Mouse (Mus musculus) lung, postnatal 14 days (tissue): ENCODE measurements around the gene BC067074.
"Not testable (repeated sequence)": the region's sequence is repeated elsewhere in the genome, so short reads cannot be mapped to it uniquely, and the experiment has no call there.

Source experiments
- DNase-seq: peaks from one replicate; pipeline ENCODE4 v3.0.0; 2021

Gene BC067074

GRCm38 (mm10) chr13:113292975-113293706 lies at the start of gene BC067074:
Gene BC067074, plus strand, starts transcription at chr13:113293159.
- DNase-seq, result peak; percentile 47

GRCm38 (mm10) chr13:113245025-113245424 lies 47.9 kb upstream of the BC067074 start:
- DNase-seq, result no peak

GRCm38 (mm10) chr13:113252580-113252979 lies 40.4 kb upstream of the BC067074 start:
- DNase-seq, result not testable (repeated sequence)

GRCm38 (mm10) chr13:113256766-113257165 lies 36.2 kb upstream of the BC067074 start:
- DNase-seq, result no peak

- no peak for DNase-seq
Measured at GRCm38 (mm10) chr13:113257190-113257589, 35.8 kb upstream of the BC067074 start.

- DNase-seq, result no peak
Measured at GRCm38 (mm10) chr13:113259237-113259636, 33.7 kb upstream of the BC067074 start.

- DNase-seq, result no peak
Measured at GRCm38 (mm10) chr13:113262822-113263221, 30.1 kb upstream of the BC067074 start.

DNA sequence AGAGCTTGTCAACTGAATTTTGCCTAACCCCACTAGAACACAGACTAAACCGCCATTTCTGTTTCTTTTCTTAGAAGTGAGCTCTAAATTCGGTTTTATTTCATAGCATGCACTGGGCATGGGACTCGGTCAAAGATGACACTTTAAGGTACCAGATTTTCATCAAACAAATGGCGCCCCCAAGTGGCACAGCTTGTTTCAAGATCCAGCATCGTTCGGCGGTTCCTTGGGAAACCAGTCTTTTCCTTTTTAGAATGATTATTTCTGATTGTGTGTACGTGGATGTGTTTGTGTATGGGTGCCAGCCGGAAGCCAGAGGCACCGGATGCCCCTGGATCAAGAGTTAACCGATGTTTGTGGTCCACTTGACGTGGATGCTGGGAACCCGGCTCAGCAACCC lies 27.7 kb upstream of the BC067074 start:
- peak; percentile 69 for DNase-seq

- peak; percentile 88 for DNase-seq
Measured at GRCm38 (mm10) chr13:113266495-113266951, 26.4 kb upstream of the BC067074 start.

GRCm38 (mm10) chr13:113267204-113267603 lies 25.8 kb upstream of the BC067074 start:
- DNase-seq, result no peak

DNA sequence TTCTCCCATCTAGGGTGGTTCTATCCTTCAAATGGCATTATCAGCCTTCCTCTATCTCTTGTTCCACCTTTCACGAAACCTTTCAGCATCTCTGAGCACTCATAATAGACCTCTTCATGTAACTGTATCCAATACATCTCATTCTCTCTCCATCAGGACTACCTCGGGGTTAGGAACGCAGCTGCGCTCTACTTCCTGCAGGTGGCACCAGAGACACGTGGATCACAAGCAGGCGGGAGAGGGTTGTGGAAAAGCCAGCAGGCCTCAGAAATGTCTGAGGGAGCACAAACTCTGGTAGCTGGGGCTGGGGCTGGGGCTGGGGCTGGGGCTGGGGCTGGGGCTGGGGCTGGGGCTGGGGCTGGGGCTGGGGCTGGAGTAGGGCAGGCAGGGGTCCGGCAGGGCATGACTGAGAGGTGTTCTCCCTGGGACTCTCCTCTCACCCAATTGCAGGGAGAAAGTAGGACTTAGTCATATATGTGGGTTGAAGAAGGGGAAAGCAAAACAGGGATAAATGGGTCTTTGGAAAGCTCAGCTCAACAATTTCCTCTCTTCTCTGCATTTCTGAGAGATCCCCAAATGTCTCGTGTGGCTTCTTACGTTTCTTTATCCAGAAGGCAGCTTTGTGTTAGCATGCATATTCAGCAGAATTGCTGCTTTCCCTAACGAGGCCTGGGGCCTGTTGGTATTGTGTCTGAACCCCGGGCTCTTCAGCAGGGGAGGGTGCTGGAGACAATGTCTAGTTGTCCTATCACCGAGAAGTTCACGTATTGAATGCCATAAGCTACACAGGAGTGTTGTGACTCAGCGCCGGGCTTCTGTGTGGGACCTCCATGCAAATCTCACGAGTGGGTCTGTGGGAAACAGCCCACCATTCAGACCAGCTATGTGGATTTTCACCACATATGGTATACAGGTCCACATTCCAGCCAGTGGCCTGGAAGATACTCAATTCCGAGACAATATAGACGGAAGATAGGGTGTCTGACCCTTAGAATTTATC lies 22.9 kb upstream of the BC067074 start:
- peak; percentile 84 for DNase-seq

DNA sequence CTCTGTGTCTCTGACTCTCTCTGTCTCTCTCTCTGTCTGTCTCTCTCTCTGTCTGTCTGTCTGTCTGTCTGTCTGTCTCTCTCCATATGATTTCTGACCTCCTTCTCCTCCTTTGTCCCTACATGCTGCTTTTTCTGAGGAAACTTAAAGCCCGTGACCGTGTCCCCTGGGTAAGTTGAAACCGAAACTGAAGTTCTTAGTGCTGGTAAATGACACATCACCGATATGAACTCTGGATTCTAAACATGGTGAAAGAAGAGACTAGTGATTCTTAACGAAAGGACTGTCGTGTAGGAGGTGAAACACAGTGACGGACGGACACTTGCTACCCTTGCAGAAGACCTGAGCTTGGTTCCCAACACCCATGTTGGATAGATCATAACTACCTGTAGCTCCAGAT lies 21.8 kb upstream of the BC067074 start:
- DNase-seq, result no peak

GRCm38 (mm10) chr13:113287141-113287540 lies 5.8 kb upstream of the BC067074 start:
- DNase-seq, result no peak

DNA sequence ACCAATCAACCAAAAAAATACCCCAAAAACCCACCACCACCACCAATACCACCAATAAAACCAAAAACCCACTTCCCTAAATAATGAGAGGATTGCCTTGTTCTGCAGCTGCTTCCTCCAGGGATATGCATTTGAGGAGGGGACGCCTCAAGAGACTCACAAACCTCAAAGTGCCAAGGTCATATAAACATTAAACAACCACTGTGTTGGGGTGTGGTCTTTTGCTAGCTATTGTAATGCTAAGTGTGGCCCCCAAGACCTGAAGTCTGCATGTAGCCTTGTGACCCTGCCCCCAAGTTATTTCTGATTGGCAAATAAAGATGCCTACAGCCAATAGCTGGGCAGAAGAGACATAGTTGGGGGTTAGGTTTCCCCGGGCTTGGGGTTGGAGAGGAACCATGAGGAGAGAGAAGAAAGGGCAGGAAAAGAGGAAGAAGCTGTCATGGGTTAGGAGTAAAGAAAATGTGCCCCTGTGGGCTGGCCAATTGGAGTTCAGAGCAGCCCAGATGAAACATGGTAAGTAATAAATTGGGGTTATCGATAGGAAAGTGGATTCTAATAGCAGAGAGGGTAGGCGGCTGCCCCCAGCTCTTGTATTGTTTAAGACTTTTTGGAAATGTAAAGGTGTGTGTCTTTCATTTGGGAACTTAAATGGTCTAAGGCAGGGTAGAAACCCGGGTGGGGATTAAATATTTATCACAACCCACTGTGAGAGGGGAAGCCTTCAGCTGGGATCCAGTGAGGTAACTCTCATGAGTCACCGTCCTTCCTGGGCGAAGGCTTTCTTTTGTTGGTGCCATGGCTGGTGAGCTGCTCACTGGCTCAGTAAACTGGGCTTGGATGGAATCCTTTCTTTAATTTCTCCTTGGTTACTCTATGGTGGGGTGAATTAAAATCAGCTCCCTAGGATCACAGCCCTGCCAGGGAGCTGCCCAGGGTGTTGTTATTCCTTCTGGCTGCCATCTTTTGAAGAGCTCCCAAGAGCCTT lies 4.5 kb upstream of the BC067074 start:
- no peak for DNase-seq

- no peak for DNase-seq
Measured at GRCm38 (mm10) chr13:113289760-113290159, 3.2 kb upstream of the BC067074 start.

DNA sequence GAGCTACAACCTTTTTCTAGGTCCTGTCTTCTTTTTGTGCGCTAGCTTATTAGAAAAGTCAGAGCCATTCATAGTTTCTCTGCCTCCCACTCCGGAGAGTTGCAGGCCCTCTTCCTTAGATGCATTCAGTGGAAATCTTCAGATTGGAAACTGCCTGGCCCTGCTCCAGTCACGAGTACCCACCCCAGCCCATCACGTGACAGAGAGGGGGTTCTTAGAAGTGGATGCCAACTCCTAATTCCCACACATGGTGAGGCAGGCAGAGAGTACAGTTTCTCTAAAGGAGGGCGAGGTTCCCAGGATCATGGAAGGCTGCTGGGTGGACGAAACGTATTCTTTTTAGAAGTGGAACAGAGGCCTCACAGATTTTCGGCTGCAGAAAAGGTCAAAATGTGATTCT lies 958 bp upstream of the BC067074 start:
- DNase-seq, result no peak

DNA sequence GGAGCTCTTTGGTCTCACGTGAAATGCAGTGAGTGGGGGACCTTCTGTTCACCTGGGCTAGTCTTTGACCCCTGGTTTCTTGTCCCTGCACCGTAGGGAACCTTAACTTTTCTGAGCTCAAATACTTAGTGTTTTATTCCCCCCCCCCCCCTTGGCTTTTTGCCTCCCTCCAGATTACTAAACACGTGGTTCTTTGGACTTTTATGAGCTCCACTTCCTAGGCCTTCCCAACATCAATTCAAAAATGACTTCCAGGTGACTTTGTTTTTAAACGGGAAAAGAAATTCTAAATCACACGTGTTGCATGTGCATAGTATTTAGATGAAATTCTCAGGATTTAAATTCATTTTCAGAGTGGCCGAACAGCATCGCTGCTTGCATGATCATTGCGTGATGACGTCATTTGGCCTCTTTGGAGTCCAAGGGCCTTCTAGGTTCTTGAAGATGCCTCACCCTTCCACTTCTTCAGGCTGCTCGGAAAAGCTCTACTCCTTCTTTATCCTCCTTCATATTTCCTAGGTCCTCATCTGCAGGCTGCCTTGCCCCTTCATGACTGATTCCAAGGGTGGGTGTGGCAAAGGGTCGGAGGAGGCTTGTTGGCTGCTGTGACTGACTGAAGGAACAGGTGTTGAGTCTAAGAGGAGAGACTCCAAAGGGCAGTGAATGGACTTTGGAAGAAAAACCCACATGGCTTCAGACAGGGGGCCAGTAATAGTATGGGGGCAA lies 911 bp downstream of the BC067074 start:
- DNase-seq, result no peak

- no peak for DNase-seq
Measured at GRCm38 (mm10) chr13:113295817-113296485, 3.0 kb downstream of the BC067074 start.

DNA sequence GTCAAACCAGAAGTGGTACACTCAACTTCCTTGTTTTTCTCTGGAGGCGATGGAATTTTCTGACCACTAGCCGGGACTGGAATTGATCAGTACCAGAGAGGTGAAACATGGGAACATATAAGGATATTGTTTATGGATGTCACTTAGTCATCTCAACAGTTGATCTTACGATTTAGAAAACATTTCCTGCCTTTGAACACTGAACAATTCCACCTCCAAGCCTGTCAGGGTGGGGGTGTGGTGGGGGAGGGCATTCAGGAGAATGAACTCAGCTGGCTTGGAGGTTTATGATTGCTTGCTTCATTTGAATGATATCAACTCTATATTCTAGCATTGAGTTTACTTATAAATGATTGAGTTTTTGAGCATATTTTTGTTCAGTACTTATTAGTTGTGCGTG lies 13.6 kb downstream of the BC067074 start:
- DNase-seq, result peak; percentile 32

GRCm38 (mm10) chr13:113319588-113319987 lies 26.6 kb downstream of the BC067074 start:
- no peak for DNase-seq

DNA sequence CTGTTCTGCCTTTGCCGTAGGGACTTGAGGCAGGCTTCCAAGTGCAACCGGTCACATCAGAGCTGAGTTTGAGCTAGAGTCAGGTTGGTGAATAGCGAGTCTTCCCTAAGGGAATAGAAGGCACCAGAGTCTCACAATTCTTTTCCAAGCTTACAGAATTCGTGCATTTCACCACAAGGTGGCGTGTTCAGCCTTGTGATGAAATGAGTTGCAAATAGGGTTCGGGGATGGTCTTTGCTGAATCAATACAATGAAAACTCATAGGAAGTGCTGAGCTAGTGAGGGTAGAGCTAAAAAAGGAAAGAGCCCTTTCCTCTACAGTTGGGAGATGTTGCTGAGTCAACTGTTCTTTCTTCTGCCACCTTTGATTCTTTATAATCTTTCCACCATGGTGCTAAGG lies 29.0 kb downstream of the BC067074 start:
- DNase-seq, result peak; percentile 48
